Mouse (Mus musculus) heart, embryonic 12.5 days (tissue): Measurements from ENCODE around the gene Stac3. TPM values are rescaled to one million over a fixed set of nuclear protein-coding genes. Genes with fewer than 3 reads are reported as not detected.

Experiments used
- ATAC-seq: fragments of 200-750 bp; cut with Nextera tagmentation; 2 replicates; pipeline ENCODE4 v1.8.0; 2017; ENCODE audit warnings: moderate TSS enrichment, moderate library complexity; ENCODE audit not compliant: insufficient number of reproducible peaks, low FRiP score
- H3K27ac ChIP-seq: fragments of 300-500 bp; sonication (generic); 2 replicates; pipeline ENCODE4 v1.5.1; 2016; ENCODE audit warnings: mild to moderate bottlenecking, moderate library complexity; ENCODE audit not compliant: poor library complexity, severe bottlenecking
- H3K27me3 ChIP-seq: fragments of 300-500 bp; sonication (generic); replicated peaks from 2 replicates; pipeline ENCODE4 v1.6.1; 2016; ENCODE audit warnings: mild to moderate bottlenecking, moderate library complexity
- H3K36me3 ChIP-seq: fragments of 300-500 bp; sonication (generic); 2 replicates; pipeline ENCODE4 v1.6.1; 2016; ENCODE audit warnings: mild to moderate bottlenecking, moderate library complexity
- H3K4me1 ChIP-seq: fragments of 300-500 bp; sonication (generic); replicated peaks from 2 replicates; pipeline ENCODE4 v1.6.1; 2016; ENCODE audit warnings: mild to moderate bottlenecking
- H3K4me2 ChIP-seq: fragments of 300-500 bp; sonication (generic); 2 replicates; pipeline ENCODE4 v1.6.1; 2016; ENCODE audit warnings: mild to moderate bottlenecking, moderate library complexity
- H3K4me3 ChIP-seq: fragments of 300-500 bp; sonication (generic); 2 replicates; pipeline ENCODE4 v1.5.1; 2016; ENCODE audit warnings: mild to moderate bottlenecking
- H3K9ac ChIP-seq: fragments of 300-500 bp; sonication (generic); 2 replicates; pipeline ENCODE4 v1.6.1; 2016; ENCODE audit warnings: mild to moderate bottlenecking, moderate library complexity
- H3K9me3 ChIP-seq: fragments of 300-500 bp; sonication (generic); replicated peaks from 2 replicates; pipeline ENCODE4 v1.6.1; 2016; ENCODE audit warnings: mild to moderate bottlenecking, moderate library complexity
- WGBS: fragments of 180-500 bp; shearing (Covaris S2); methylation state at CpG from one replicate; pipeline ENCODE4 v1.1.7; 2016; 5-methylcytosine and 5-hydroxymethylcytosine counted together
- polyA plus RNA-seq: library from polyadenylated mRNA; unstranded; fragments of >200 nt; fragmentation: Nextera tagmentation; extraction: Ambion mirVana; gene quantifications from 2 replicates; pipeline ENCODE4 v1.2.1, GENCODE M21; 2016

The Stac3 gene
- polyA plus RNA-seq, 1 experiment from 2014 or later = 1.1 TPM

DNA sequence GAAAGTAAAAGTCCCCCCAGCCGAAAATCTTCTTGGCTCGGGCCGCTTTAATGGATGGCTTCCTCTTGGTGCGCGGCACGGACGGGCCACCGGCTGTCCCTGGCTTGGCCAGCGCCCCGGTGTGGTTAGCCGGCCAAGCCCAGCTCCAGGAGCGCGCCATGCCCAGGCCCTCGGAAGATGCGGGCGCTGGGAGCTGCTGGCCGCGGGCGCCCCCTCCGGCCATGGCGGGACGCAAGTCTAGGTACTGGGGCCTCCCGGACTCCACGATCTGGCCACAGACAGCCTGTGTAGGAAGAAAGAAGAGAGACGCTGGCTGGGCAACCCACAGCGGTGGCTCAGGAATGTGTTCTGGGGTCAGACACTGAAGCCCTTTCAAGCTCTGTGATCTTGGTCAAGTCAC lies 25.2 kb downstream of the Stac3 start:
- 0% methylated on average over 26 of the region's 26 CpGs for whole genome bisulfite sequencing
- peak overlapping the region; percentile 65 for H3K4me2 ChIP-seq

DNA sequence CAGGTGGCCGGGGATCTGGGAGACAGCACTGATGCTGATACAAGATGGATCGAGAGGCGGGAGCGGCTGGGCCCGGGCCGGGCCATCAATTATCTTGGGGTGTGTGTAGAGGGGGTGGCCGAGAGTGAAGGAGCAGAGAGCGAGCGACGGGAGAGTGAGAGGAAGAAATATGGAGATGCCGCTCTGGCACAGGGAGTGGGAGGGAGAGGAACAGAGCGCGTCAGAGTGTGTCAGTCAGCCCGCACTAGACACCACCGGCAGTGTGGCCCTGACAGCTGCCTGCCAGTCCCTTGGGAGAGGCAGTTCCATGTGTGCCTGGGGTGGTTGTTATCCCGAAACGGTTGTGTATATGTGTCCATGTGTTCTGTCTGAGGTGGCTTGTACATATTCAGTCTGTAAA lies 26.0 kb downstream of the Stac3 start:
- Histone ChIP-seq H3K27me3 (peaks cover 96% of the 10 kb centered on the region), H3K27ac (no peak overlapping the region), H3K36me3 (no peaks in the 10 kb centered on the region), H3K4me2 (no peak overlapping the region), H3K9ac (no peak overlapping the region), H3K9me3 (no peaks in the 10 kb centered on the region), H3K4me1 (peaks cover 12% of the 10 kb centered on the region), H3K4me3 (no peak overlapping the region)
- WGBS = 4% methylated on average over 17 of the region's 17 CpGs
- ATAC-seq = no peak

More for the DNA sequence above, 25.2 kb downstream of the Stac3 start:
- ATAC-seq = no peak
- H3K4me1 ChIP-seq = peaks cover 13% of the 10 kb centered on the region
- H3K4me3 ChIP-seq = peak overlapping the region; percentile 38
- H3K27me3 ChIP-seq = peaks cover 88% of the 10 kb centered on the region
- H3K36me3 ChIP-seq = no peaks in the 10 kb centered on the region
- no peaks in the 10 kb centered on the region for H3K9me3 ChIP-seq
- H3K9ac ChIP-seq = peak overlapping the region; percentile 21; the same call in 1 of the 2 replicates
- no peak overlapping the region for H3K27ac ChIP-seq

DNA sequence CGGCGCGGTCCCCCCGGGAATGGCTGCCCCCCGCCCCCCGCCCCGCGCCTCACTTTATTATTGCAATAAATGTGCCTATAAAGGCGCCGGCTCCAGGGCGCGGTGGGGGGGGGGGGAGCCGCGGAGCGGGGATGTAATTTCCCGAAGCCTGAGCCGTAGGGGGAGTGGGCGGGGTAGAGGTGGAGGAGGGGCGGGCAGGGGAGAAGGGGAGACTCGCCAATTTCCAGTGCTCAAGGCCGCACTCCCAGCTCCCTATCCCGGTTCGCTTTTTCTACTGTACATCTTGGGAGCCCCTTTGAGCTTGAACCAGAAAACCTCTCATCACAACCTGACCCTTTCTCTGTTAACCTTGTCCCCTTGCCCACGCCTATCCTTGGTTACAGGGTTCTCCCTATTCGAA lies 29.5 kb downstream of the Stac3 start:
- H3K36me3 ChIP-seq = no peaks in the 10 kb centered on the region
- no peak overlapping the region for H3K9ac ChIP-seq
- no peaks in the 10 kb centered on the region for H3K9me3 ChIP-seq
- no peak for ATAC-seq
- no peak overlapping the region for H3K4me3 ChIP-seq
- peaks cover 24% of the 10 kb centered on the region for H3K4me1 ChIP-seq
- WGBS = 3% methylated on average over 18 of the region's 25 CpGs
- H3K27me3 ChIP-seq = peaks cover 100% of the 10 kb centered on the region
- H3K27ac ChIP-seq = no peak overlapping the region
- peak overlapping the region; percentile 17; the same call in 1 of the 2 replicates for H3K4me2 ChIP-seq

DNA sequence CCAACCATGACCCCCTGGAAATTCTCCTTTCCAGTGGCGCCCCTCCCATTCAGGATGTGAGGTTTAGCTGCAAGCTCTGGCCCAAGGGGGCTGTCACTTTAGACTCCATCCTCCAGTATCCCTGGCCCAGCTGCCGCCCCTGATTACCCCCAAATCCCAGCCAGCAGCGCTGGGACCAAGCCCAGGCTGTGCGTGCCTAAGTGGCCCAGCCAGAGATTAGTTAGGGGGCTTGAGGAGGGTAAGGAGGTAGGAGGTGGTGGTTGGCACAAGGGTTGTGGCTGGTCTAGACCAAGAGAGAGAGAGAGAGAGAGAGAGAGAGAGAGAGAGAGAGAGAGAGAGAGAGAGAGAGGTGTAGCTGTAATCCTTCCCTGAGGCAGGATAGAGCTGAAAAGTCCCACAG lies 30.1 kb downstream of the Stac3 start:
- H3K4me2 ChIP-seq = no peak overlapping the region
- H3K27ac ChIP-seq = no peak overlapping the region
- ATAC-seq = no peak
- H3K36me3 ChIP-seq = no peaks in the 10 kb centered on the region
- peaks cover 18% of the 10 kb centered on the region for H3K4me1 ChIP-seq
- no peak overlapping the region for H3K9ac ChIP-seq
- H3K9me3 ChIP-seq = no peaks in the 10 kb centered on the region
- peaks cover 100% of the 10 kb centered on the region for H3K27me3 ChIP-seq
- WGBS = under 1% methylated on average over 4 of the region's 4 CpGs
- no peak overlapping the region for H3K4me3 ChIP-seq

DNA sequence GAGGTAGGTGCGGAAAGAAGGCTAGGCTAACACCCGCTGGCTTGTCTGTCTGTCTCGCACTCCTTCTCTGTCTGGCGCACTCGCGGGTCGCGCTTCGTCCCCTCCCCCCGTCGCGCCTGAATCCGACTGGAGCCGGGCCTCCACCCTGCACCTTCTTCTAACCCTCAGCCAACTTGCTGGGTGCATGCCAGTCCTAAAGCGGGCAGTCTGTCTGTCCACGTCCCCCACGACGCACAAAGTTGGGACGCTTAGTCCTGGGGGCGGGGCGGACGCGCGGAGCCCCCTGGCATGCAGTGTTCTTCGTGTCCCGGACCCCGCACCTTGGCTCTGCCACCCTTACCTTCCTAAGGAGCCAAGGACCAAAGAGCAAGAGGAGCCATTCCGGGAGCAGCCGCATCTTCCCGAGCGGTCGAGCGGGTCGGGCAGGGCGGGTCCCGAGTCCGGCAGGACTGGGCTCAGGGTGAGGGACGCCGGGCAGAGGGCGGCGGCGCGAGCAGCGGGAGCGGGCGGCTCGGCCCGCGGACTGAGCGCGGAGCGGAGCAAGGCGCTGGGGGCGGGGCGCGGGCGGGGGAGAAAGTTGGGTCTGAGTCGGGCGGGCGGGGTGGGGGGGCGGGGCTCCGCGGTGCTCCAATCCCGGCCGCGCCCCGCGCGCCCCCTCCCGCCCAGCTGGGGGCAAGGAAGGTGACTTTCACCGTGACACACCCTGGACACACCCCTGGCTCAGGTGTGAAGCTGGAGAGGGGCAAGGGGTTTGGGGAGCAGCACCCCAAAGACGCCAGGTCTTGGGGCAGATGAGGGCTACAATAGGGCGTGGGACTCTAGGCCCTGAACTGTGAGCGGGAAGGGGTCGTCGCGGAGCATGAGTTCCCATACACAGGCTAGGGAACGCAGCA lies 32.8 kb downstream of the Stac3 start, which contains the start of gene Nxph4:
TSS of gene Nxph4 (minus strand) at position 524 of the 893 bp plus-strand sequence.
- WGBS = under 1% methylated on average over 70 of the region's 78 CpGs
- no peak within 1 kb of the TSS for H3K27ac ChIP-seq
- H3K36me3 ChIP-seq = peaks cover 2% of the 10 kb centered on the region; the same call in 1 of the 2 replicates
- no peaks in the 10 kb centered on the region for H3K9me3 ChIP-seq
- peak within 1 kb of the TSS; percentile 84 for H3K4me2 ChIP-seq
- peaks cover 83% of the 10 kb centered on the region for H3K27me3 ChIP-seq
- peaks cover 16% of the 10 kb centered on the region for H3K4me1 ChIP-seq
- 0 out of 2 replicates have a peak, but pooled peaks have one; percentile 26 for ATAC-seq
- H3K9ac ChIP-seq = peak within 1 kb of the TSS; percentile 39; the same call in 1 of the 2 replicates
- H3K4me3 ChIP-seq = peak within 1 kb of the TSS; percentile 48

DNA sequence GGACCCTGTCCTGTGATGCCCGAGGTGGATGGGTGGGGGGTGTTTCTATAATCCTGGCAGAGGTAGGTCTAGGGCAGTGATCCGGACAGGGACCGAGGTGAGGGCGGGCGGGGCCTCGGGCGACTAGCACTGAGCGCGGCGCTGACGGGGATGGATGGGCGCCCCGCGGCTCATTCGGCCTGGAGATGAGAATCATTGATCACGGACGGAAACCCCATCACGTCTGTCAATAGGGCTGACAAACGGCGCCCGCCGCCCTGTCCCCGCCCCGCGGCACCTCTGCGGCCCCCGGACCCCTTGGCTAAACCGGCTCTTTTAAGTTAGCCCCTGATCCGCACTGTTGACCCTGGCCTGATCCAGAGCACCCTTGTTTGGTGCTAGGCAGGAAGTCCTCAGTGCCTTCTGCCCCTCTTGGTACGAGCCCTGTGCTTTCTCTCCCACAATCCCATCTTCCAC lies 33.5 kb downstream of the Stac3 start:
- H3K9ac ChIP-seq = no peak overlapping the region

DNA sequence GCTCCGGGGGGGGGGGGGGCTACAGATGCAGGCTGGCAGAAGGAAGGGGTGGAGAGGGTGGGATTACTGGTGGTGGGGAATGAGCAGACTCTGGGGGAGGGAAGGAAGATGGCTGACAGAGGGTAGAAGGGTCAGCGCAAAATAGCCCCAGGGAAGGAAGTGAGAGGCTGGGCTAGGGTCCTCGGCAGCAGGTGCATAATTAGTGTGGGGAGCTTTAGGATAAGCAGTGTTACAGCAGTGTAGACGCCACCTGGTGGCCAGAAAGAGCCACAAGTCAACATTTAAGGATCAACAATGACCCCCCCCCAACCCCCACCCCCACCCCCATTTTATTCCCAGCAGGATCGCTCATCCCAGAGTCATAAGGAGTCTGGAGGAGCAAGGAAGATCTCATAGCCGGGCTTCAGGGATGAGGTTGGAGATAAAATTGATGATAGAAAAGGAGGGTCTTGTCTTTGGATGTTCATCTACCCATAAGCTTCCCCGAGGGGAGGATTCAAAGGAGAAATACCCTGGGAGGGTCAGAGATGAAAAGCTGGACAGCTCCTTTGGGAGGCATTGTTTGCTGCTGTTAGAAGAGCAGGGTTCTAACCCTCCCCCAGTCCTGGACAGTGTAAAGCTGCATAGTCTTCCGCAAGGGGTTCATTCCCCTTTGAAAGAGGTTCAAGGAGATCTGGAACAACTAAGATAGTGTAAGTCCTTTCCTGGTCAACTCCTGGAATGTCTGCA lies 35.3 kb downstream of the Stac3 start:
- 14% methylated on average over 8 of the region's 8 CpGs for WGBS
- no peak overlapping the region for H3K4me3 ChIP-seq
- H3K9ac ChIP-seq = no peak overlapping the region
- no peak overlapping the region for H3K4me2 ChIP-seq
- H3K9me3 ChIP-seq = no peaks in the 10 kb centered on the region
- ATAC-seq = no peak
- no peak overlapping the region for H3K27ac ChIP-seq
- H3K36me3 ChIP-seq = peaks cover 25% of the 10 kb centered on the region
- H3K27me3 ChIP-seq = peaks cover 58% of the 10 kb centered on the region
- H3K4me1 ChIP-seq = peaks cover 16% of the 10 kb centered on the region

More for the DNA sequence above, 33.5 kb downstream of the Stac3 start:
- 1% methylated on average over 30 of the region's 30 CpGs for WGBS
- Histone ChIP-seq H3K4me2 (peak overlapping the region; percentile 84), H3K27me3 (peaks cover 76% of the 10 kb centered on the region), H3K4me3 (peak overlapping the region; percentile 48), H3K9me3 (no peaks in the 10 kb centered on the region), H3K27ac (no peak overlapping the region), H3K4me1 (peaks cover 16% of the 10 kb centered on the region), H3K36me3 (peaks cover 8% of the 10 kb centered on the region; the same call in 1 of the 2 replicates)
- no peak for ATAC-seq

DNA sequence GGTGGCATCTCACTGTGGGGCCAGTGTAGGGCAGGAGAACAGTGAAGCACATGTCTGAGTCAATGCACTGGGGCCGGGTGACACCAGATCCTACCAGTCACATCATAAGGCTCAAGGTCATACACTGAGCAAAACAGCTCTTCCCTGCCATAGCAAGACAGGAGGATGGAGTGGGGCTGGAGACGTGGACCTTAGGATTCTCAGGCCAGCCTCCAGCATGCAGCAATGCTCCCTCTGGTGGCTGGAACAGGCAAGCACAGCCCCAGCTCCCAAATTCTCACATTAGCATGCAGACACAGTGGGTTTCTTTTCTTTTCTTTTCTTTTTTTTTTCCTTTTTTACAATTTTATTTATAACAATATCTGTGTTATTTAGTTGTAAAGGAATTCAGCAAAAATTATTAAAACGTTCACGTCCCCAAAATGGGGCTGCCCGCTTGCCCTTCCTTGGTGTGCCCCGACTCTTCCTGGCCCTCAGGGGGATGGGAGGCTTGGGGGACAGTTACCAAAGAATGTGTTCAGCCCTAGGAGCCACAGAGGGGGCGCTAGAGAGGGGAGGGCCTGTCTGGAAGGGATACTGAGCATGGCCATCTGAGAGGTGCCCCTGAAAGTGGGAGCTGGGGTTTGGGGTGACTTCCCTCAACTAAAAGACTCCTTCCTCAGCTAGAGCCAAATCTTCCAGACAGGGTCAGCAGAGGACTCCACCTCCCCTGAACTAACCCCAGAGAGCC lies 36.5 kb downstream of the Stac3 start:
- Histone ChIP-seq H3K9me3 (no peaks in the 10 kb centered on the region), H3K4me3 (no peak overlapping the region), H3K9ac (no peak overlapping the region), H3K27ac (no peak overlapping the region), H3K36me3 (peaks cover 37% of the 10 kb centered on the region), H3K27me3 (peaks cover 45% of the 10 kb centered on the region), H3K4me2 (no peak overlapping the region), H3K4me1 (peaks cover 16% of the 10 kb centered on the region)
- no peak for ATAC-seq
- WGBS = 24% methylated on average over 7 of the region's 7 CpGs

DNA sequence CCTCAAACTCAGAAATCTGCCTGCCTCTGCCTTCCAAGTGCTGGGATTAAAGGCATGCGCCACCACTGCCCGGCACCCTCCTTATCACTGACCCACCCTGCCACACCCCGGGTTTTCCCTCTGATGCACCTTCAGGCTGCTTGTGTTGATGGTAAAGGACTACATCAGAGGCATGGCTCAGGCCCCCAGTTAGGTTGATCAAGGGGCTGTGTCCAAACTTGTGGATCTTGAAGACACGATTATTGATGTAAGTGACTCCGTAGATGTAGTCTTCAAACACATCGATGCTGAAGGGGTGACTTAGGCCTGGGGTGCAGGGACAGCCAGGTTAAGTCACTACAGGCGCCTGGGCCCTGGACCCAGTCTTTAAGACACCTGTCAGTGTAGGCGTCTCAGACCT lies 40.0 kb downstream of the Stac3 start:
- no peaks in the 10 kb centered on the region for H3K4me1 ChIP-seq
- H3K9me3 ChIP-seq = no peaks in the 10 kb centered on the region
- 89% methylated on average over 8 of the region's 8 CpGs for WGBS
- no peak overlapping the region for H3K27ac ChIP-seq
- H3K4me3 ChIP-seq = no peak overlapping the region
- peaks cover 68% of the 10 kb centered on the region for H3K36me3 ChIP-seq
- H3K9ac ChIP-seq = no peak overlapping the region
- no peak overlapping the region for H3K4me2 ChIP-seq
- peaks cover 10% of the 10 kb centered on the region for H3K27me3 ChIP-seq
- no peak for ATAC-seq

DNA sequence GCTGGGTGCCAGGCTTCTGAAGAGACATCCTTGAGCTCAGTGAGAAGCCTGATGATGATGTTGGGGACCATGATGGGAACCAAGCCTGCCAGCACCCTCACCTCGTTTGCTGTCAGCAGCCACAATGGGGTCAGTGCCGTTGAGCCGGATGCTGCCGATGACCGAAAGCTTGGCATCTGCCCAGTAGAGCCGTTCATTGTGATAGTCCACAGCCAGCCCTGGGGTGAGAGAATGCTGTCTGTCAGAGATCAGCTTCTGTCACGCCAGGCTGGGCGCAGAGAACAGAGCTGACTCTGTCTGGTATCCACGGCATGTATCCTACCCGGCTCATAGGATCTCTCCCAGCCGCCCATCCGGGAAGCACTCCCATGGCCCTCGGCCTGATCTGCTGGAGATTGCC lies 40.6 kb downstream of the Stac3 start:
- Histone ChIP-seq H3K4me1 (no peaks in the 10 kb centered on the region), H3K9ac (no peak overlapping the region), H3K27ac (no peak overlapping the region), H3K4me3 (no peak overlapping the region), H3K36me3 (peaks cover 74% of the 10 kb centered on the region), H3K27me3 (peaks cover 5% of the 10 kb centered on the region; the same call in 1 of the 2 replicates), H3K9me3 (no peaks in the 10 kb centered on the region), H3K4me2 (no peak overlapping the region)
- ATAC-seq = no peak
- WGBS = 82% methylated on average over 13 of the region's 13 CpGs
